ENCODE assay signal across 17 mouse cellular contexts in the genomic region with DNA sequence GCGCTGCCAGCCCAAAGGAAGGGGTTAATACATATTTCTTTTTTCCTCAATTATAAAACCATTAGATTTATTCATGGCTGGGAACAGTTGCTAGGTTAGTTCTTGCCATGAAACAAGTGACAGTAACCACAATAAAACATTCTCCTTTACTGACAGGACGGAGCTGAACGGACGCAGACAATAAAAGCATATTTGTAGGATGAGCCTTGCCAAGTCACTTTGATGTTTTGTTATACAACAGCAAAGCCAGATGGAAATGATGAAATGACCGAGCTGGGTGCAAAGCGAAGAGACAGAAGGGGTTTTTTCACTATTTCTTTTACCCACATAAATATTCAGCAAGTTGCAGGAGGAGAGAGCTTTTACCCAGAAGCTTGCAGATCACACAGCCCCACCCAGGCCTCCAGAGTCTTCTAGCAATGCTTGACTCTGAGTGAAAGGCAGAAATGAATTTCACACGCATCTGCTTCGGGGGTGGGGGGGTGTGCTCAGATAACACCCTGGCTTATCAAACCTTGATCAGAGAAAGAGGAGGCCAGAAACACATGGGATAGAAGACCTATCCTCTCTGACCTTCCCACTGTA.
A peak's percentile ranks its signal among the peaks of the same experiment; 100 is the strongest.
DNase-seq lines count a peak whose midpoint lies in the region; ATAC-seq lines count a peak whose summit lies in the region.
"Had no signal": no experiment of that assay in that cellular context is flagged by ENCODE, and none has a peak within 500 bp of the region (broad histone marks: within the 10 kb centered on the region; RNA-seq: fewer than 3 reads in every experiment).

No protein-coding gene starts in this region.

- H3K27me3 ChIP-seq in forebrain, embryonic 16.5 days (replicated peaks; ENCODE audit: control insufficient read depth, insufficient read depth, low read length): no peaks in the 10 kb centered on the region
- H3K27me3 ChIP-seq: heart, embryonic 12.5 days; liver, embryonic 13.5 days had no signal

- H3K4me2 ChIP-seq in forebrain, embryonic 16.5 days (ENCODE audit: low read length): peak overlapping the region; percentile 6; the same call in 1 of the 2 replicates
- H3K4me2 ChIP-seq: heart, embryonic 12.5 days; liver, embryonic 13.5 days had no signal

- WGBS in forebrain, embryonic 16.5 days: 39% methylated on average over 8 of the region's 8 CpGs

- H3K4me3 ChIP-seq in forebrain, embryonic 16.5 days (replicated peaks; ENCODE audit: low read length): no peak overlapping the region
- H3K4me3 ChIP-seq: heart, embryonic 12.5 days; liver, embryonic 13.5 days had no signal

- H3K4me1 ChIP-seq in forebrain, embryonic 16.5 days (replicated peaks; ENCODE audit: control insufficient read depth, insufficient read depth, low read length): peaks cover 21% of the 10 kb centered on the region
- H3K4me1 ChIP-seq: heart, embryonic 12.5 days; liver, embryonic 13.5 days had no signal

- no peaks in the 10 kb centered on the region for H3K36me3 ChIP-seq in forebrain, embryonic 16.5 days (ENCODE audit: control insufficient read depth, insufficient read depth)
- H3K36me3 ChIP-seq: G1E; heart, embryonic 12.5 days; liver, embryonic 13.5 days had no signal

- H3K27ac ChIP-seq in forebrain, embryonic 16.5 days (ENCODE audit: low read length): no peak overlapping the region
- H3K27ac ChIP-seq: liver, embryonic 13.5 days had no signal

- no peak for DNase-seq in frontal cortex, postnatal 25 days (ENCODE audit: low spot score in 2 of 2)
- peak; percentile 41 for DNase-seq in lung, postnatal 10 days
- no peak for DNase-seq in lung, adult 18-20 months
- DNase-seq in layer of hippocampus, postnatal 36 days: peak; percentile 10 to 12
- no peak for DNase-seq in cerebellum, adult 9-11 months
- DNase-seq: adrenal gland, postnatal 10 days; cerebellum, postnatal 10 days; gastrocnemius, postnatal 25 days; heart, postnatal 36 days; liver, embryonic 13.5 days; right cerebral cortex, postnatal 4 days; thymus, adult 18-20 months had no signal

- no peaks in the 10 kb centered on the region for H3K9me3 ChIP-seq in forebrain, embryonic 16.5 days (ENCODE audit: control insufficient read depth, low read length)
- H3K9me3 ChIP-seq: G1E; heart, embryonic 12.5 days; liver, embryonic 13.5 days had no signal

- peak; percentile 59 for ATAC-seq in frontal cortex, adult (ENCODE audit: low TSS enrichment)
- peak; percentile 61 for ATAC-seq in forebrain, embryonic 16.5 days
- ATAC-seq: inflammation-experienced regulatory T-cells, adult 6 months had no signal

- no peak overlapping the region for H3K9ac ChIP-seq in forebrain, embryonic 16.5 days (replicated peaks; ENCODE audit: low read depth, low read length)
- H3K9ac ChIP-seq: heart, embryonic 12.5 days; liver, embryonic 13.5 days had no signal

Comparison
In these comparisons a context has a peak if more than half of its experiments do, and no peak if none do; other contexts are left out.
1. DNase-seq: peak in lung, postnatal 10 days (single experiment) and layer of hippocampus, postnatal 36 days (2 of 2); none in frontal cortex, postnatal 25 days (0 of 2), lung, adult 18-20 months (0 of 2) and cerebellum, adult 9-11 months (single experiment).